Mouse (Mus musculus) liver, adult 2 months (tissue): Measurements from ENCODE around the gene Zbtb45.

Experiments
- CTCF ChIP-seq: fragments of 200-500 bp; IDR thresholded peaks from 2 replicates; pipeline ENCODE4 v1.5.1; 2011; ENCODE audit warnings: low read depth, low read length, control low read depth
- POLR2A ChIP-seq: fragments of 200-500 bp; IDR thresholded peaks from 2 replicates; pipeline ENCODE4 v1.6.1; 2011; ENCODE audit warnings: low read length, control low read depth; ENCODE audit not compliant: insufficient read depth; ENCODE audit errors: extremely low read depth

DNA sequence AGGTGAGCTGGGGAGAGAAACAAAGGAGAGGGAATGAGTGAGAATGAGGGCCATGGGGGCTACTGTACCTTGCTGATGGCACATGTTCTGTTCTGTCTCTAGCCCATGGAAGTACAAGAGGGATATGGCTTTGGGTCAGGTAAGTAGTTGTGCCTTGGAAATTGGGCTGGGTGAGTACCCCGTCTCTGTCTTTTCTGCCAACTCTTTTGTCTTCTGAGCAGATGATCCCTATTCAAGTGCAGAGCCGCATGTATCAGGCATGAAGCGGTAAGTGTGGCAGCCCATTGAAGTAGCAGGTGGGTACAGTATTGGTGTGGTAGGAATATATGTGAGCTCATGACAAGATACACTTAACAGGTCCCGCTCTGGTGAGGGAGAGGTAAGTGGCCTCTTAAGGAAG lies 19.2 kb upstream of the Zbtb45 start:
- TF ChIP-seq CTCF (no peak), POLR2A (no peak)
